Mouse (Mus musculus) cortical plate, adult 2 months (tissue): ENCODE measurements around the gene Gm28035. TPM values are rescaled to one million over a fixed set of nuclear protein-coding genes. Genes with fewer than 3 reads are reported as not detected.

ENCODE experiments used
- H3K27ac ChIP-seq: fragments of 200-500 bp; 2 replicates; pipeline ENCODE4 v1.5.1; 2012; ENCODE audit warnings: low read length, control low read depth, inconsistent platforms; ENCODE audit not compliant: insufficient read depth
- H3K4me1 ChIP-seq: fragments of 200-500 bp; 2 replicates; pipeline ENCODE4 v1.6.1; 2011; ENCODE audit warnings: low read length; ENCODE audit not compliant: control insufficient read depth, insufficient read depth
- H3K4me3 ChIP-seq: fragments of 200-500 bp; 2 replicates; pipeline ENCODE4 v1.5.1; 2011; ENCODE audit warnings: mild to moderate bottlenecking, low read length, control low read depth; ENCODE audit not compliant: insufficient read depth
- CTCF ChIP-seq: fragments of 200-500 bp; IDR thresholded peaks from 2 replicates; pipeline ENCODE4 v1.5.1; 2011; ENCODE audit warnings: mild to moderate bottlenecking, control low read depth, low read length; ENCODE audit not compliant: insufficient read depth; ENCODE audit errors: extremely low read depth
- POLR2A ChIP-seq: fragments of 200-500 bp; IDR thresholded peaks from 2 replicates; pipeline ENCODE4 v1.6.1; 2011; ENCODE audit warnings: mild to moderate bottlenecking, low read length, control low read depth; ENCODE audit not compliant: insufficient read depth; ENCODE audit errors: extremely low read depth
- polyA plus RNA-seq: library from polyadenylated mRNA; depleted of rRNA; stranded (reverse); fragments of >200 nt; gene quantifications from 2 replicates; pipeline ENCODE4 v1.2.3, GENCODE M21; 2012

Gene Gm28035
- polyA plus RNA-seq, 1 experiment, result 18.5 TPM

DNA sequence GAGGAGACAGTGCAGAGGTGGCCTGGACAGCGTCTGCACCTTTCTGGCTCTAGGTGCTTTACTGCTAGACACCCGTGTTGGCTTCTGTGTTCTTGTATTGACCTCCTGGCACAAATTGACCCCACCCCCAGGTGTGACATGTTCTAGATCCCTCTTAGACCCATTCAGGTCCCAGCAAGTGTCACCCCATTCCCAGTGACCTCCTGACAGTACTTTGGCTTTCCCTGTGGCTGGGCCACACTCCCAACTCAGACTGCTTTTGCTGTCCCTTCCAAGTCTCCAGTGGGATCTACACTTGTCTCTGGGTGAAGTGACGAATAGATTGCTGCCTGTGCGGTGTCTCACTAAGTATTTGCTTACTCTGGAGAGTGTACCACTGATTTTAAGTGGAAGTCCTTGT lies 33.0 kb upstream of the Gm28035 start:
- Histone ChIP-seq H3K4me3 (no peak overlapping the region), H3K27ac (no peak overlapping the region), H3K4me1 (no peaks in the 10 kb centered on the region)
- TF ChIP-seq POLR2A, result no peak
- TF ChIP-seq CTCF, result no peak

DNA sequence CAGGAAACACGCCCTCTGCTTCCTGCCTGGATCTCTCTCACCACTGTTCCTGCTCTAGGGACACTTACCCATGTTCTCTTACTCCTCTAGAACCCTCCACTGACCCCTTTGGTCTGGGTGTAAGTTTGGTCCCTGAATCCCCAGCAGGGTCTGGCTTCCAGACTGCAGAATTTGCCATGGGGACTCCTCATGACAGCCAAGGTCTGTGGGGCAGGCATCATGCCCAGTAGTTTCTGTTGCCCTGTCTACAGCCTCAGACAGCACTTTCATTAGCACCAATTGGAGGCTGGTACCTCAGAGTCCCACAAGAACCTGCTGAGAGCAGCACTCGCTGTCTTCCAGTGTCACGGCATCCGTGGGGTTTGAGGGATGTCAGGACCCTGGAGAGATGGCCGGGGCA lies 32.5 kb upstream of the Gm28035 start:
- TF ChIP-seq POLR2A (no peak), CTCF (no peak)
- Histone ChIP-seq H3K27ac (no peak overlapping the region), H3K4me1 (no peaks in the 10 kb centered on the region), H3K4me3 (no peak overlapping the region)

DNA sequence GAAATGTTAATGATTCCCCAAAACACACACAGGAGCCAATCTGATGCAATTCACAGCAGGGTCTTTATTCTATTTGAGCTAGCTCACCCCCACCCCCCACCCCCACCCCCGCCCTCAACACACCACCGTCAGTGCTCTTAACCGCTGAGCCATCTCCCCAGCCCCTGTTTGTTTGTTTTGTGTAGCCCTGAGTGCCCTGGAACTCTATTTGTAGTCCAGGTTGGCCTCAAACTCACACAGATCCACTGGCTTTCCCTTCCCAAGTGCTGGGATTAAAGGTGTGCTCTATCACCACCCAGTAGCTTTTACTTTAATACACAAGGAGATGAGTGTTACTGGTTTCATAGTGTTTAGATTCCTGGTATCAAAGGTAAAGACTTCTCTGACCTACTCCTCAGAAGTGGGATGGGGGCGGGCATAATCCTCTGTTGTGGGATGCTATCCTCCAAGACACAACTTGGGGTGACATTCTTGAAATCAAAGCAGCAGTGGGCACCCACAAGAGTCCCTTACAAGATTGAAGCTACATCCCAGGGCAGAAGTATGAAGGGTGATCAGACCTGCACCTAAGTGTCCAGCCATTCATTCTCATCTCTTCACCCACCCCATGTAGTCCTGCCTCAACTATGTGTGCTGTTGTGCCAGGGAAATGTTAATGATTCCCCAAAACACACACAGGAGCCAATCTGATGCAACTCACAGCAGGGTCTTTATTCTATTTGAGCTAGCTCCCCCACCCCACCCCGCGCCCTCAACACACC lies 28.8 kb upstream of the Gm28035 start:
- no peak overlapping the region for H3K27ac ChIP-seq
- H3K4me1 ChIP-seq, result no peaks in the 10 kb centered on the region
- H3K4me3 ChIP-seq, result no peak overlapping the region
- TF ChIP-seq CTCF (no peak), POLR2A (no peak)

DNA sequence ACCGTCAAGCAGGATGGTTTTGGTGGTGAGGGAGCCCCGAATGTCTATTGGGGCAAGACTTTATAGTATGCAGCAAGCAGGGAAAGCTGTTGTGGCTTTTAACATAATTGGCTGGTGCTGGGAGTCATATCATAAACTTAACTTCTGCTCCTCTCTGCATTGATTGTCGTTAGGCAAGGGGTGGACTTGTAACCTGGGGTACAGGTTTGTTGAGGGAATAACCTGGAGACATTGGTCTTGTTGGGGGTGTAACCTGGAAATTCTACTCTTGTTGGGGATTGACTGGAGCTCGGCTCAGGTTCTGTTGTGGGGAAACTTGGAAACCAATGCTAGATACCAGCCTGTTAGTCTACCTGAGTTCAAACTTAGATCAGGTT lies 28.2 kb upstream of the Gm28035 start:
- TF ChIP-seq CTCF (no peak), POLR2A (no peak)

DNA sequence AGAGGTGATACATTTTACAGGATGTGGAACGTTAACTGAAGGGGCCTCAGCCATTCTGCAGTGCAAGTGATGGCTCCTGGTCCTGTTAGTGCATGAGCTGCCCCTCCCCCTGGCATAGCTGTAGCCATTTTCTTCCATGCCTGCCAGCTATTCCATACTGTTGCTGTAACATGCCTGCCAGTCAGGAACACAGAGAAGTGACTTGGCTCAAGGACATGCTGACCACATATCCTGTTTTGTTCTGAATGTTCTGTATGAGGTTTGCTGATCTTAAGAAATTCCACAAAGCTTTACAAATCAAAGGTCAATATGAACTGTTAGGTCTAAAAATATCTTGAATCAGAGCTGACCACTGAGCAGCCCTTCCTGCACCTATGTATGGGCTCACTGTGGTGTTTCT lies 27.4 kb upstream of the Gm28035 start:
- Histone ChIP-seq H3K4me1 (no peaks in the 10 kb centered on the region), H3K4me3 (no peak overlapping the region), H3K27ac (no peak overlapping the region)
- TF ChIP-seq CTCF (no peak), POLR2A (no peak)

More for the DNA sequence above, 28.2 kb upstream of the Gm28035 start:
- H3K4me1 ChIP-seq, result no peaks in the 10 kb centered on the region
- H3K27ac ChIP-seq, result no peak overlapping the region
- H3K4me3 ChIP-seq, result no peak overlapping the region

DNA sequence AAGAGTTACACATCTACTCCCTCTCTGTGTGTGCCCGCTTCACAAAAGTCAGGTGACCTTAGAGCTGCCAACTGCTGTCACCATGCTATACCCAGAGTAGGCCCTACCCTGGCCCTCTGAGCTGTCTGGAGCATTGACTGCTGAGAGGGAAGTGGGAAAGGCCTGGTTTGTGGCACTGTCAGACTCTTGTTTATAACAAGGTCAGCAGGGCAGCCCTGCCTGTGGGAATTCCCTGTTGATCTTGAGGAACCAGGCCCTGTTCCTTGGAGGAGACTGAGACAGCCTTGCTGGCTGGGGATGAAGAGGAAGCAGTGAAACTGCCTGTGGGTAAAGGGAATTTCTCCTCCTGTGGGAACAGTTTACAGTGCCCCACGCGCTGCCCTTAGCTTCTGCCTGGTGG lies 25.6 kb upstream of the Gm28035 start:
- no peaks in the 10 kb centered on the region for H3K4me1 ChIP-seq
- no peak overlapping the region for H3K27ac ChIP-seq
- TF ChIP-seq CTCF (no peak), POLR2A (no peak)
- no peak overlapping the region for H3K4me3 ChIP-seq

DNA sequence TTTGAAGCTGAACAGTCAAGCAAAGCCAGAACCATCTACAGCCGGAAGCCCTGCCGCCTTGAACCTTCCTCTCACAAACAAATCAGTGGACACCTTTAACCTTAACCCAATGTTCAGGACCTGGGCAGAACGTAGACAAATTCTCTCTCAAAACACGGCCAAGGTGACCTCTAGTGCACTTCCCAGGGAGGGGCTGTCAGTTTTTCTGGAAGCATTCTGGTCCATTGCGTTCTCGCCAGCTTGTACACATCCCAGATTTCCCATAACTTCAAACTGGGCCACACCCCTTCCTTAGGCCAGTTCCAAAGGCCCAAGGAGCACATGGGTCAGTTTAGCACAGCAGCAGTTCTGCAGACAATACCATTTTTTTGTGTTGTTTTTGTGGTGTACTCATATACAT lies 24.9 kb upstream of the Gm28035 start:
- Histone ChIP-seq H3K4me1 (no peaks in the 10 kb centered on the region), H3K4me3 (no peak overlapping the region), H3K27ac (no peak overlapping the region)
- no peak for TF ChIP-seq POLR2A
- no peak for TF ChIP-seq CTCF

DNA sequence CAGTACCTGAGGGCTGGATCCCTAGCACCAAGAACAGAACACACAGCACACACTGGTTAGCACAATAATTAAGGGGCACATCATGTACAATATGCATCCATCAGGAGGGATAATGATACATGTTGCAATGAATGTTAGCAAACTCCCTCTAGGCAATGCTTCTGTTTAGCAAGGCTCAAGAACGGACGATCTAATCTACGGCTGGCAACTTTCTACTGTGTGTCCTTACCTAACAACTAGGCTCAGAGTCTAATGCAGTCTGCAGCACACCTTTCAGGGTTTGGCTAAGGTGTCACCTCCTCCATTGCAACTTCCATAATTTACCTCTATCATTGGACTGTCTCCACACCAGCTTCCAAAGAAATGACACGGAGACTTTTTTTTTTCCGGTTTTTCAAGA lies 24.1 kb upstream of the Gm28035 start:
- no peak overlapping the region for H3K27ac ChIP-seq
- no peaks in the 10 kb centered on the region for H3K4me1 ChIP-seq
- TF ChIP-seq CTCF, result no peak
- no peak for TF ChIP-seq POLR2A
- no peak overlapping the region for H3K4me3 ChIP-seq

DNA sequence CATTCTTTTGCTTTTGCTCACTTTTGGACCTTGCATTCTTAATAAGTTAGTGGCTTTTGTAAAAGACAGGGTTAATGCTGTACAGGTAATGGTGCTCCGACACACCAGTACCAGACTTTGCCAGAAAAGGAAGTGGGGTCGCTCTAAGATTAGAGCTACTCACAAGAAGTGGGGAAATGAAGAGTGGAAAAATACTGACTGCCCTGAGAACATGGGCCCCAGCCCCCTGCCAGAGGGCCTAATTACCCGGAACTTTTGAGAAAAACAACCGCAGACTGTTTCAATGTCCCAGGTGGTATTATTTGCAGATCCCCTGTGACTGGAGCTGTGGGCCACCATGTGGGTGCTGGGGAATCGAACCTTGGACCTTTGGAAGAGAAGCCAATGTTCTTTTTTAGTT lies 4.8 kb upstream of the Gm28035 start:
- H3K4me1 ChIP-seq, result peaks cover 8% of the 10 kb centered on the region
- H3K4me3 ChIP-seq, result no peak overlapping the region
- no peak overlapping the region for H3K27ac ChIP-seq
- TF ChIP-seq CTCF, result no peak
- TF ChIP-seq POLR2A, result no peak

DNA sequence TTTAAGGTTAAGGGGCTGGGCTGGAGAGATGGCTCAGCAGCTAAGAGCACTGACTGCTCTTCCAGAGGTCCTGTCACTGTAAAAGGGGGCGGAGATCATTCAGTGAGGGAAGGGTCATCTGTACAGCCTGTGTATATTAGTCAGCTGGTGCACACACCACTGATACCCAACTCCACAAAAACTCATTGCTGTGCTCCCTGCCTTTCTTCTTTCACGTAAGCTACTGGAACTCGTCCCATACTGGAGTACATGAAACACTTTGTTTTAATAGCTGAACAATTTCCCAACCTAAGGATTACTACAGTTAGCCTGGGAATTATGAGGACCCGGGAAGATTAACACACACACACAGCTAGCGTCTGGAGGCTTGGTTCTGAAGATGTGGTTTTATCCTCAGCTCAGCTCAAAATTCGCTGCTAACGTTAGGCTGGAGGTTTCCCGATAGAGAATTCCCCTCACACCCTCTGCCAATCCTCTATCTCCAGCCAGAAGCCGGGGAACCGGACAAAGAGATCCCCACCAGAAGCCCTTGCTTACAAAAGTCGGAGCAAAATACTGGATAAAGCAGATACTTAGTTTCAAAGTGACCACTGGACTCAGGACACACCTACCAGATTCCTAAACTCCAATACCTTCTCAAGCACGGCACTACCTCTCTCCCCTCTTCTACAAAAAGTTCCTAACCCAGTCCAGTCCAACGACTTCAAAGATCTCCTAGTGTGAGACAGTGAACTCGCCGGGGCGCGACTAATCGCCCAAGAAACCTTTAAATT lies 3.8 kb upstream of the Gm28035 start:
- TF ChIP-seq POLR2A (no peak), CTCF (no peak)
- Histone ChIP-seq H3K4me1 (peaks cover 8% of the 10 kb centered on the region), H3K4me3 (peak overlapping the region; percentile 93), H3K27ac (peak overlapping the region; percentile 73; the same call in 1 of the 2 replicates)
